Mouse (Mus musculus) right cerebral cortex, postnatal 10 days (tissue): ENCODE measurements at regions not wholly inside any gene's neighbourhood (a gene's known extent, or its start where the extent isn't known, plus 50 kb on each side); places are given as distances from the start of the nearest gene placed in this dataset.

Experiments
- DNase-seq, 2 experiments: peaks; one replicate each; pipeline ENCODE4 v3.0.0; 2021; ENCODE audit warnings: low spot score in 2 of 2

DNA sequence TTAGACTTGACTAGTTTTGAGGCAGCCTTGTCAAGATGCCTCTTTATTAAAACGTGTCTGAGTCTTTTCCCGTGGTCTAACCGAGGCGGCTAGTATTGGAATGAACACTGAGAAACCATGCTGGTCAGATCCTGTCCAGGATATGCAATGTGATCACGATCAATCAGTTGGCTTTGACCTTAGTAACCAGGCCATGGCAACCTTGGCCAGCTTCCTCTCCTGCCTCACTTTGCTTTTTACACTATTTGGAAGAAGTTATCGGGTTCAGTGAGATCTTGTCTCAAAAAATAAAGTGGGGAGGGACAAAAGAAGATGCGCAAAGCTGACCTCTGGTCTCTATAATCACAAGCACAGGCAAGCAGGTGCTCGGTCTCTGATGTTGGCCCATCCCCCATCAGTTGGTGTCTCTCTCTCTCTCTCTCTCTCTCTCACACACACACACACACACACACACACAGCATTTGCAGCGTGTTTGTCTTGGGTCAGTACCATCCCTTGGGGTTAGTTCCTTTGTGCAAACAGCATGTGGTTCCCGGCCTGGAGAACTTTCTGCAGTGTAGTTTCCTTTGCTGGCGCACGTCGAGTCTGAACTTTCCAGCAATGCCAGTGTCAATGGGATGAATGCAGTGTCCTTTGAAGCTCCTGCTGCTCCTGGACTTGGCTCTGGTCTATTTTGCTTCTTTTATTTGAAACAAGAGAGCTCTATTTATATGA, 117.6 kb upstream of the Spdye4c start:
- no peak for DNase-seq

DNA sequence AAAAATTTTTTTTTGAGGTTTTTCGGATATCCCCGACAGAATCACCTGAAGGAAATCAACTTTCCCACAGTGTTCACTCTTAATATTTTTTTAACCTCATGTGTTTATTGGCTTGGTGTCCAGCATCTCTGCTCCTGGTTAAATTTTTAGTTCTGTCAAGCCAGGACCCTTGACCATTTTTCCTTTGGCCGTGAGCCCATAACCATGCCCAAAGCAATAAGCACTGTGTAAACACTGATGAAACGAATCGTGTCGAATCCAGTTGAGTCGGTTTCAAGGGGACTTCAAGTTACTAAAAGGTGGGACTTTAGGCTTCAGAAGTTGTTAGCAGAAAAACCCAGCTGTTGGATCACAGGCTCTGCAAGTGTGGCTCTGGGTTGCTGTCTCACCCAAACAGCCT, 117.0 kb upstream of the Spdye4c start:
- no peak for DNase-seq

DNA sequence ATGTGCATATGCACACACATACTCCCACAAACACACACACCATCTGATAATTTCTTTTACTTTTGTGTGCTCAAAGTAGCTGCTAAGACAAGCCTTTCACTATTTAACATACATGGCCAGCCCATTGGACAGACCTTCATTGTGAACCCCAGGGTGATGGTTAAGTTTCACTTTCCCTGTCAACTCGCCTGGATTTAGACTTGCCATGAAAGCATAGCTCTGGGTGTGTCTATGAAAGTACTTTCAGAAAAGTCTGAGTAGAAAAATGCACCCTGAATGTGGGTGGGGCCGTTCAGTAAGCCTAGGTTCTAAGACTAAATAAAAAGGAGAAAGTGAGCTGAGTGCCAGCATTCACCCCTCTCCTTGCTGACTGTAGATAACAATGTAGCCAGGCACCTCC, 113.8 kb upstream of the Spdye4c start:
- no peak for DNase-seq

DNA sequence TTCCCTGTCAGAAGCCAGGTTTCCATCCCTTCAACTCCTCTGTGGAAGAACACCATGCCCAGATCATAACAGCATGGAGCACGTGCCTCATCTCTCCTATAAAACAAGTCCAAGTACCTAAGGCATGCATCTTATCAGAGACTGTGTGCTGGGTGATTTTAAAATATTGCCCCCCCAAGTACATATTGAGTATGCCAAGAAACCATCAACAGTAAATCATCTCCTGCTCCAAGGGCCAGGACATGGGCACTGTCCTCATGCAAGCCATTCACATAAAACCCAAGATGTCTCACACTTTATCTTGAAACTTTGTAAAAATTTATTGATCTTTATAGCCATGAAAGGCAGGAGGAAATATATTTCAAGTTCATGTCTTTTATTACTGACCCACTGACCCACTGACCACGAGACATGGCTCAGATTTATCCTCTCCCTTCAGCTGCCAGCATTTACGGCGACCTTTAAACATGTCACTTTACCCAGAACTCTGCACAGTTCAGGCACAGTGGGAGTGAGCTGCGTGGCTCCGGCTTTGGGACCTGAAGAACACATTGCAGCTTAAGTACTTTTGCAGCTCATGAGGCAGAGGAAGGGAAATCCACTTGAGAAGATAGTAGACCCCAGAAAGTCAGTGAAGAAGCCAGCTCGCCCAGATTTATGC, 99.7 kb upstream of the Spdye4c start:
- no peak for DNase-seq

DNA sequence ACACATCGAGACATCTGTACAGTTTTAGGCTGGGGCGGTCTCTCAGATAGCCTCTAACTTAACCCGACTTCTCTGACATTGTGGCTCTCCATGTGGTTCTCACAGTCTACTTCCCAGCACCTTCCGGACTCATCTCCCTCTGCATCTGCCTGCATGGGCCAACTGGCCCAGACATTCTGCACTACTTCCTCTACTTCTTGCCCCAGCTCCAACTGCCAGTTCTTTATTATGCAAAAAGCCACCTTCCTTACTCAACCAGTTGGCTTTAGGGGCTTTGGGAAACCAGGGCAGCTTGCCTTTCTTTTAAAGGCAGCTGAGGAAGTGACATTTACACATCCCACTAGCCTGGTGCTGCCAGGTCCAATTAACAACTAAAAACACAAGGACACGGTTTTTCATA, 97.1 kb upstream of the Spdye4c start:
- DNase-seq, result no peak

DNA sequence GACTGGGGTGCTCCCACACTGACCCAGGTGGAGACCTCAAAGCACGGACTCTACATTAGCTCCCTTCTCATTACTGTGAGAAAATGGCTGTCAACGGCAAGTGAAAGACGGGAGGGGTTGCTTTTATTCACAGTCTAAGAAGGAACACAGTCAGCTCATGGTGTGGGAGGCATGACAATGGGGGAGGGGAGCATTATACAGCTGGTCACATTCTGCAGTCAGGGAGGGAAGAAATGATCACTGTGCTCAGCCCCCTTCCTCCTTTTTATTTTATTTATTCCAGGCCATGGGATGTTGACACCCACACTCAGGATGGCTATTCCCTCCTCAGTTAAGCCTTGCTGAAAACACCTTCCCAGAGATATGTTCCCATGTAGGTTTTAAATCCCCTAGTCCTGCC, 93.1 kb upstream of the Spdye4c start:
- no peak for DNase-seq

DNA sequence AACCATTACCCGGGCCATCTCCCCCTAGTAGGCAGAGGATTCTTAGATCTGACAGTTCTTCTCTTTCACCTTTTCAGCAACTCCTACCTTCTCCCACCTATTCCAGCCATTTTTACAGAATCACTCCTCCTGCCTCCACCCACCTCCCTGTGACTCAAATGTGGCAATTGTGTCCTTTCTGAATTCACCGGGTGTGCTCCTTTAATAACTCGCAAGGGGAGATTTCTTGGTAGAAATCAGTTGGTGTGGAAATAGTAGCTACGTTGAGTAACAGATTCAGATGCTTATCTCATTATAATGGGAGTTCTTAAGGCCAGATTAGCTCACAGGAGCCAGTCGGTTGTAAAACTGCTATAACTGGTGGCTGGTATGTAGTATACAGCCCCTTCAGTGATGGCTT, 92.4 kb upstream of the Spdye4c start:
- no peak for DNase-seq

DNA sequence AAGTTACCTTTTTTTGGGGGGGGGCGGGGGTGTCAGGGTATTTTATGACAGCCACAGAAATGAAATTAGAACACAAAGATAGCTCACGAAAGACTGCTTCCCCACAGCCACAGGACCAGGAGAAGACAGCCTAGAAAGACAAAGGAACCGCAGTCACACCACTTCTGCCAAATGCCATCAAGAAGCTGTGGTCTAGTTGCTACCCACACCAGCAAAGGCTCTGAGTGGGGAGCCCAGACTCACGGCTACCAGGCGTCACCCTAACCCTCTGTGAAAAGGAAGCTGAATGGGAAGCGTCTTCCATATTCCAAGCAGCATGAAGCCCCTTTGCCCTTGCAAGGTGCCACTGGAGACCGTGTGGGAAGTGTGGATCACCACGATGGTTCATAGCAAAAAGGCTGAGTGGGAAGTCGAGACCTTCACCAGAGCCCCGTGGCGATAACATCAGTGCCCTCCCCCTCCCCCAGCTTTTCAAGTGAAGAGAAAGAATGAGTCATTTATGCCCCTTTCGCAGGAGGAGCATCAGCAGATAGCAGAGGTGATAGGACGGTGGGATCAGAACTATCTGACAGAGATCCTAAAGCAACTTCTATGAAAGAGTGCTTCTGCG, 91.3 kb upstream of the Spdye4c start:
- no peak for DNase-seq

DNA sequence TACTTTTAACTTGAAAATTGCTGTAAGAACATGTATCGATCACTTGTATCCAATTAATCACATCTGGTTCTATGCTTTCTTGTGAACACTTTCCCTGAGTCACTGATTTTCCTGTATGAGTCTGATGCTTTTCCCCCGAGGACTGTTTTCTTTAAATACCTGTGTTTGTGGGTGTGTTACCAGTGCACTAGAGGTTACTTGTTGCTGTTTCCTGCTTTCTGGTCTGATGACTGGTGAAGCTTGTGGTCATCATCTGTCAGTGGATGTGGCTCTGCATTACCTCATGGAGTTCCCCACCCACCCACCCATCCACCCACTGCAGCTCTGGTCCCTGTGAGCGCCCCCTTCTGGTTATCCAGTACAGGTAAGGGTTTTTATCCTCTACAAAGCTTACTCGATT, 88.3 kb upstream of the Spdye4c start:
- no peak for DNase-seq

DNA sequence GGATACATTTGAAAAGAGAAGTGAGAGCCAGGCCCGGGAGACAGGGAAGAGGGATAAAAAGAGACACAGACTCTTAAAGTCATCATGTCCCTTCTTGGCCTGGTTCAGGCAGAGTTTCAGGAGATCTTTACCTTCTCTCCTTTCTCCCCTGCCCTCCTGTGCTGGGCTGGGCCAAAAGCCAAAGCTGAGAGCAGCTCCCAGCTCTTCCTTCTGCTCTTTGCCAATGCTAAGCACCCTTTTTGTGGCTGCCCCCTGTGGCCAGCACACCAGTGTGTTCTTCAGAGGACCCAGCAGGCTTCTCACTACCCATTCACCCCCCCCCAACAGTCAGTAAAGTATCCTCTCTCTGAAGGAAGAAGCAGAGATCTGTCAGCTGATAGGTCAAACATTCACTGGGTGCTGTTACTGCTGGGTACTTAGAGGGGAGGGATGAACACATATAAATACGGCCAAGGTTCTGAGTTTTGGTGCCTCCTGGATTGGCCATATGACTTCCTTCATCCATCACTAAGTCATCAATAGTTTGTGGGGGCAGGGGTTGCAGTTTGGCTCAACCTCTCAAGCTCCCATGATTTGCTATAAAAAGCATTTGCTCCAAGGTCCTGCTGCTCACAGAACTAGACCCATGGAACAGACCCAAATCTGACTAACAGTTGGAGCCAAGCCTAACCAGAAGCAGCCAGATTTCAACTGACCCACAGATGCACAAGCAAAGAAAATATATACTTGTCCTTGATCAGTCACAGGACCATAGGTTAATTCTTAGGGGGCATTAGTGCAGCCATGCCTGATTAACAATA, 87.7 kb upstream of the Spdye4c start:
- DNase-seq, result no peak

DNA sequence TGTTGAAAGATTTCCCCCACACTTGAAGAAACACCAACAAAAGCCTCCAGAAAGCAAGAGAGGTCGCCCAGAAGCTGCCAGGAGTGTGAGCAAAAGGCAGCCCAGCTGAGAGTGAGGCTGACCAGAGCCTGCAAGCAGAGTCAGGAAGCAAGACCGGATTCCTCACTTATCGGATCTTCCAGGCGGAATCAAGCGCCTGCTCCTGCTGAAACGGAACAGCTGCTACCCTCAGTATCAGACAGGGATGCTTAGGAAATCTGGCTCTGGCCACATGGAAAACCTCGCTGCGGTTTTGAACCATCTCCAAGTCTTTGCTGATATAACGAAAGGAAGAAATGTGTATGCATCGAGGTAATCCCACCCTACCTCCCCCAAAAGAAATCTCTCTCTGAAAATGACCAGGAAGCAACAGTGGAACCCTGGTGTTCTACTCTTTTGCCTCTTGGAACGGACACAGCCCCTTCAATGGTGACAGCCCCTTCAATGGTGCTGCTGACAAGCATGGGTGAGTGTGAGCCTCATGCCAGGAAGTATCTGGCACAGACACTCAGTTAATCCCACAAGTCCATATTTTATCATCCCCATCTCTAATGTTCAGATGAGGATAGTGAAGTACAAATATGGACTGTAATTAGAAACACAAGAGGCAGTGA, 83.3 kb upstream of the Spdye4c start:
- peak in 1 of 2 experiments; percentile 31 for DNase-seq

DNA sequence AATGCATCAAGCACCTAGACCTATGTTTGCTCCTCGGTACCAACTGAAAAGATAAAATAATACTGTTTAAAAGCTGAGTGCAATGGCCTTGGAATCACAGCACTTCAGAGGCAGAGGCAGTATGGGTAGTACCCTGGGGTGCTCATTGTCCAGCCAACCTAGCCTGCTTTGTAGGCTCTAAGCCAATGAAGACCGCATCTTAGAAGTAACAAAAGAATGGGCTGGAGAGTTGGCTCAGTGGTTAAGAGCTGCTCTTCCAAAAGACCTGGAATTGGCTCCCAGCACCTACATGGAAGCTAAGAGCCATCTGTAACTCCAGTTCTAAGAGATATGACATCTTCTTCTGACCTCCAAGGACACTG, 82.8 kb upstream of the Spdye4c start:
- no peak for DNase-seq

DNA sequence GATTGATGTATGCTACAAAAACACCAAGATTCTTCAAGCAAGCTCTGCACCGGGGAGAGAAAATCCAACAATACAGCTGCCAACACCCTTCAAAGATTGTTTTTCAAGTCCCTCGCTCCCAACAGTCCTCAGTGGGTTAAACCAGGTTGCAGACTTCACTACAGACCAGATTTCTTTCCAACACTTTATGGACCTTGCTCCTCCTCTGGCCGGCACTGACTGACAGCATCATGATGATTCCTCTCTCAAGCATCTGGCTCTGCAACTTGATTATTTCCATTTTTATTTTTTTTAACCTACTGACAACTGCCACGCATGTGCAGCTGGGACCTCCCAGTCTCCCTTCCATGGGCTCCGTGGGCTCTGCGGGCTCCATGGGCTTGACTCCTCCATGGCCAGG, 79.7 kb upstream of the Spdye4c start:
- DNase-seq, result no peak

DNA sequence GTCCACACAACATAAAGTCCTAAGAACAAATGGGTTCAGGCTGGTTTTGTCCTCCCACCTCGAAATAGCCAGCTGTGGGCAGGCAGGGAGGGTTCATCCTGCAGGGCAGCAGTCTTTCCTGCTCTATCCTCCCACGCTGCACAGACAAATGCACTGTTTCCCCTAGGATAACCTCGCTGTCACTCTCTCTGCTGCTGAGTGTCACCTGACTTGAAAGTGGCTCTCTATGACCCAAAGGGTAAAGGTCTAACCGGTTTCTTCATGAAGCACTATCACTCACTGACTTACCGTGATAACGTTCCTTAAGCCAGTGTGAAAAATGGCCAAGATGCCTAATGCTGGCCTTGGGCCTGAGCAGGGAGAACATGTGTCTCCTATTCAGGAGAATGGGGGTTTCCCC, 78.2 kb upstream of the Spdye4c start:
- DNase-seq, result no peak

DNA sequence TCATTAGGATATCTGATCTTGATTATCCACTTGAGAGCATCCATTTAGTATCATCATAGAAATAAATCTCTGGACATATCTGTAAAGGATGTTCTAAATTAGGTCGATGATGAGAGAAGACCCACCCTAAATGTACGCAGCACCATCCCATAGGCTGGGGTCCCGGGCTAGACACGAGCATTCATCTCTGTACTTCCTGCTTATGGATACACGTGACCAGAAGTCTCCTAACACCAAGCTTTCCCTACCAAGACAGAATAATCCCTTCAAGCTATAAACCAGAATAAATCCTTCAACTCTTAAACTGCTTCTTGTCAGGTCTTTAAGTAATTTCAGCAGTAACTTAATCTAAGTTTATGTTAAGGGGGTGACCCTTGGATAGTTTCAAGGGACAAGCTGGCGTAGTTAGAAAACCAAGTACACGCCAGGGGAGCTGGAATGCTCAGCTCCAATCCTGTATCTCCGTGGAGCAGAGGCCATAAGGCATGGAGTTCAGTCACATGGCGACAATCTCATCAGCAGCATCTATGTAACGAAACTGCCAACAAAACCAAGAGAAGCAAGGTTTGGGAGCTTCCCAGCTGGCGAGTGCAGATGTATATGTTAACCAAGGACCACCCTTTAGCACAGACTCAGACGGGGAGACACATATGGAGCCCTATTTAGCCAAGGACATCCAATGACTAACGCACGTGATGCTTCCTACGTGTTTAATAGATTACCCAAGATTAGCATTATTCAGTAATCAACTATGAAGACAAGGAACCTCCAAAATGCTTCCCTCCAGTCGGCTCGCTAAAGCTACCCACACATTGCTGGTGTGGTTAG, 76.3 kb upstream of the Spdye4c start:
- no peak for DNase-seq

DNA sequence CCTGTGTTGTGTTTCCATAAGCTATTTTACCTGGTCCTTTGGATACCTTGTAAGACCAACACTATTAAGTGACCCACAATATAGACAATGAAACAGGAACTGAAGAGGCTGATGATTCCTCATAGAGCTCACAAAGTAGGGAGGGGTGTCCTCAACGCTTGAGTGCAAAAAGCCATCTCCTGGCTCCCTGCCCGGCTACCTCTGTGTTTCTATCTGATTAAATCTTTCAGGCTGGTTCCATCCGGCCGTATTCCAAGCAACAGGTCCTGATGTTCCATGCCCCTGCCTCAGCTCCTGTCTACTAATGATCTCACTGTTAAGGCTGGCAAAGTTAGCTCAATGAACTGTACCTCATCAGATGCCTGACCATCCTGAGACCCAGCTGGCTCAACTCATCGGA, 75.3 kb upstream of the Spdye4c start:
- DNase-seq, result no peak

DNA sequence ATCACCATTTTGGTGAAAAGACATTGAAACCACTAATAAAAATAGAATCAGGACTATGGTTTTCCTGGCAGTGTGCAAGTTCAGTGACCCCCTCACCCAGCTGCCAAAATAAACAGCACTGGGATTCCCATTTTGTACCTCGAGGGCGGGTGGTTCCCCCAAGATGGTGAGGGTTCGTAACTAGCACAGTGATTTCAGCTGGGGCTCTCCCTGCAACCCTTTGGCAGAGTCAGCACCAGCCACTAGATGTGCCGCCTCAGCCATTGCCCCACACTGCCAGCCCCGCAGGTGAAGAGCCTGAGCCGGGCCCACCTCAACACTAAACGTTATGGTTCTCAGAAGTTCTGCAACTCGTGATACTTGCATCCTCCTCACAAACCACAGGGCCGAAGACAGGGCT, 74.3 kb upstream of the Spdye4c start:
- no peak for DNase-seq

DNA sequence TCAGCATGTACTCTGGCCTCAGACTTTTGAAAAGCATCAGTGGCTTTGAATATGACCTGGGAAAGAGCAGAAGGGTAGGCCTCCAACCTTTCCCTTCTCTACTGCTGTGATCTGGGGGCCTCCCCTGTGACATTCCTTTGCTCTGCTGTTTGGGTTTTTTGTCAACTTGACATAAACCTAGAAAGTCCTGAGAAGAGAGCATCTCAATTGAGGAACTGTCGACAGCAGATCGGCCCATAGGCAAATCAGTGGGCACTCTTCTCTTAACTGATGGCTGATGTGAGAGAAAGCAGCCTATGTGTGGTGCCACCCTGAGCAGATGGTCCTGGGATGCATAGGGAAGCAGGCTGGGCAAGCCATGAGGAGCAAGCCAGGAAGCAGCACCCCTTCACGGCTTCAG, 72.9 kb upstream of the Spdye4c start:
- no peak for DNase-seq

DNA sequence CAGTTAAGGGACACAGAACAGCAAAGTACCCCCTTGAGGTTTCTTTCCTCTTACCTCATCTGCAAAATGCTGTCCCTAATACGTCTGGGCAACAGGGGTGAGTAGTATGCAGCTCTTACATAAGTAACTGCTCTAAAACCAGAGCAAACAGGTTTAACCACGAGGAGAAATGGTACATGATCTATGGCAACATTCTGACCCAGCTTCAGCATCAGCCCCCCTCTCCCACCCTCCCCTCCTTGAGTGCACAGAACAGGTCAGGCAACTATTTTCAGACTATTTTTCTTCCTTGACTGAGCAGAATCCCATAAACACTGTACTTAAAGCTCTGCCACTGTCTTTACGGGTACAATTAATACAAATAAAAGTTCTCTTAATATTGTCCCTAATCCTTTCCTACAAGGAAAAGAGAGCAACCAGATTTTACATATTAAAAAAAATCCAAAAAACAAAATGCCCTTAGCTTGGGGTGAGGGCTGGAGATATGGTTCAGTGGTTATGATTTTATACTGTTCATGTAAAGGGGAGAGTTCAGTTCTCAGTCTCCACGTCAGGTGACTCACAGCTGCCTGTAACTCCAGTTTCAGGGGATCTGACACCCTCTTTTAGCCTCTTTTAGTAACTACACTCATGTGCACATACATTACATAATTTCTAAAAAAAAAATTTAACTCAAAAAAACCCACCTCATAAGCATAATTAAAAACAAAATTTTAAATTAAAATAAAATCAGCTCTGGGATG, 69.1 kb upstream of the Spdye4c start:
- no peak for DNase-seq

DNA sequence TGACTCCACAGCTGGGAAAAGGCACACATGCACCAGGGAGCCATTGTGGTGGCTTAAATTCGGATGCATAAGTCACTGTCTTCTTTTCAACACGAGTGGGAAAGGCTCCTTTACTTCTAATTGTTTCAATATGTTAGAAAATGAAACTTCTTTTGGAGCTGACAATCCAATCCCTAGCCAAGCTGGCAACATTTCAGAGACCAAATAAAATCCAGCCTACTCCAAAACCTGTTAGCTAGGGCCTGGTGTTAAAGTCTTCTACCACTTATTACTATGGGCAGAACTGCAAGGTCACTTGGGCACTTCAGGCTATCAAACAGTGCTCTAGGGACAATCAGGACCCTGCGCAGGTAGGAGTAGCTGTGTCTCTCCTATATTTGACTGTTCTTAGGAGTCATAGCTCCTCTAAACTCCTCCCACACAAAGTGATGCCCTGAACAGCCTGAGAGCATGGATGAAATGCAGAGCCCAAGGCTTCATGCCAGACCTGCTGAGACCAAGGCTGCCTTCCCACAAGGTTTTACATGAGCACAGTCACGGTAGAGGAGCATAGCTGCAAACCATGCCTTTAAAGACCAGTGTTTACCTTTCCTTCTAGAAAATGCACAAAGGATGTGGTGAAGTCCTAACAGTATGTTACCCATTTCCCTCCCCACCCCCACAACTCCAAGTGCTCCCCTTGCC, 67.4 kb upstream of the Spdye4c start:
- no peak for DNase-seq
